Mouse (Mus musculus) heart, embryonic 11.5 days (tissue): ENCODE data around the gene Cdk18. TPM values are rescaled to one million over a fixed set of nuclear protein-coding genes. Genes with fewer than 3 reads are reported as not detected.
A peak's percentile ranks its signal among the peaks of the same experiment; 100 is the strongest.

Source experiments
- ATAC-seq: fragments of 200-750 bp; cut with Nextera tagmentation; replicated peaks from 2 replicates; pipeline ENCODE4 v1.8.0; 2017; ENCODE audit warnings: moderate library complexity; ENCODE audit not compliant: insufficient number of reproducible peaks, low FRiP score, low TSS enrichment
- H3K27ac ChIP-seq: fragments of 300-500 bp; sonication (generic); 2 replicates; pipeline ENCODE4 v1.5.1; 2014; ENCODE audit warnings: mild to moderate bottlenecking, low read depth, low read length
- H3K27me3 ChIP-seq: fragments of 300-500 bp; sonication (generic); 2 replicates; pipeline ENCODE4 v1.6.1; 2014; ENCODE audit warnings: mild to moderate bottlenecking, low read length, mixed read lengths; ENCODE audit not compliant: control insufficient read depth, insufficient read depth
- H3K36me3 ChIP-seq: fragments of 300-500 bp; sonication (generic); 2 replicates; pipeline ENCODE4 v1.6.1; 2014; ENCODE audit warnings: mild to moderate bottlenecking, low read length, moderate library complexity, mixed read lengths; ENCODE audit not compliant: control insufficient read depth, insufficient read depth
- H3K4me1 ChIP-seq: fragments of 300-500 bp; sonication (generic); 2 replicates; pipeline ENCODE4 v1.6.1; 2014; ENCODE audit warnings: low read length; ENCODE audit not compliant: control insufficient read depth, insufficient read depth
- H3K4me2 ChIP-seq: fragments of 300-500 bp; sonication (generic); 2 replicates; pipeline ENCODE4 v1.6.1; 2014; ENCODE audit warnings: mild to moderate bottlenecking, moderate library complexity
- H3K4me3 ChIP-seq: fragments of 300-500 bp; sonication (generic); 2 replicates; pipeline ENCODE4 v1.5.1; 2014; ENCODE audit warnings: low read depth, low read length
- H3K9ac ChIP-seq: fragments of 300-500 bp; sonication (generic); 2 replicates; pipeline ENCODE4 v1.6.1; 2014; ENCODE audit warnings: mild to moderate bottlenecking, low read depth, low read length, moderate library complexity
- H3K9me3 ChIP-seq: fragments of 300-500 bp; sonication (generic); replicated peaks from 2 replicates; pipeline ENCODE4 v1.6.1; 2016; ENCODE audit warnings: low read length; ENCODE audit not compliant: control insufficient read depth
- WGBS: fragments of 180-500 bp; shearing (Covaris S2); extraction: QIAGEN DNeasy Blood & Tissue Kit; methylation state at CpG from one replicate; pipeline ENCODE4 v1.1.7; 2014; ENCODE audit not compliant: insufficient replicate concordance; 5-methylcytosine and 5-hydroxymethylcytosine counted together
- polyA plus RNA-seq: library from polyadenylated mRNA; unstranded; fragments of >200 nt; fragmentation: Nextera tagmentation; extraction: Ambion mirVana; gene quantifications from 2 replicates; pipeline ENCODE4 v1.2.1, GENCODE M21; 2014

Gene Cdk18
- 4.2 and 4.4 TPM in 2 replicates for polyA plus RNA-seq

DNA sequence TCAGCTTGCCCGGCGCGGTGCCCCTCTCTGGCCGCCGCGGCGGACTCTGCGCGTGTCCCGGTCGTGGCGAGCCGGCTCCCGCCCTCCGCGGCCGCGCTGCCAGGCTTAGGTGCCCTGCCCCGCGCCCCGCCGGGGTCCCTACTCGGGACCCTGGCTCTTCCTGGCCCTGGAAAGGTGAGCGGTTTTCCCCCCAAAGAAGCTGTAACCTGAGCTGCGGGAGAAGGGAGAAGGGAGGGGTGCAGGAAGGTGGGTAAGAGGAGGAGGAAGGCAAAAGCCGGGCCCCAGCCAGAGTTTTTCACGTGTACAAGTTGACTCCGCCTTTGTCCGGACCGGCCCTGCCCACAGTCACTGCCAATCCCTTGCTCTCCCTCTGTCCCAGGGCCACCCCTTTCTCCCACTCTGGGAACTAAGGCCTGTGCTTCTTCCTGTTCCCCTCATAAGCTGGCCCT, at the start of gene Cdk18:
Gene Cdk18 (minus strand): TSS at position 269 of the 449 bp plus-strand sequence.
- peak; percentile 56; the same call in 1 of the 2 replicates for ATAC-seq
- peak within 1 kb of the TSS; percentile 71 for H3K4me3 ChIP-seq
- no peaks in the 10 kb centered on the region for H3K27me3 ChIP-seq
- H3K9ac ChIP-seq, result peak within 1 kb of the TSS; percentile 79
- H3K9me3 ChIP-seq, result no peaks in the 10 kb centered on the region
- peaks cover 19% of the 10 kb centered on the region for H3K4me1 ChIP-seq
- WGBS, result 1% methylated on average over 30 of the region's 30 CpGs
- peak within 1 kb of the TSS; percentile 98 for H3K4me2 ChIP-seq
- H3K36me3 ChIP-seq, result no peaks in the 10 kb centered on the region
- H3K27ac ChIP-seq, result no peak within 1 kb of the TSS

DNA sequence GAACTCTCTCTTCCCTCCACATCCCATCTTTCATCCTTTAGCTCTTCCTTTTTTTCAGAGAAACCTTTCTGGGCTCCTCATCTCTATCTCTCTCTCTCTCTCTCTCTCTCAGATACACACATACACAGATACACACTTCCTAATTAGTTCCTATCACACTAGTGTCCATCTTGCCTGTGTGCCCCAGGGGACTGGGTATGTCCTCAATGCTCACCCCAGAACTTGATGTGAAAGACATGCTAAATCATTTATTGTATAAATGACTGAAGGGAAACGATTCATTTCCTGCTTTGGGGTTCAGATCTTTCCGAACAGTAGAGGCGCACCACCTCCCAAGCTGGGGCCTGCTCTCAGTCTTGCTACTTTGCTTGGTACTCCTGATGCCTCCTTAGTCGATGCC, 49.7 kb upstream of the Cdk18 start:
- H3K27me3 ChIP-seq, result peaks cover 72% of the 10 kb centered on the region
- H3K4me1 ChIP-seq, result peaks cover 16% of the 10 kb centered on the region
- no peaks in the 10 kb centered on the region for H3K9me3 ChIP-seq
- H3K4me2 ChIP-seq, result no peak overlapping the region
- H3K4me3 ChIP-seq, result no peak overlapping the region
- WGBS, result 36% methylated on average over 4 of the region's 4 CpGs
- ATAC-seq, result no peak
- no peak overlapping the region for H3K27ac ChIP-seq
- H3K36me3 ChIP-seq, result no peaks in the 10 kb centered on the region
- H3K9ac ChIP-seq, result no peak overlapping the region

DNA sequence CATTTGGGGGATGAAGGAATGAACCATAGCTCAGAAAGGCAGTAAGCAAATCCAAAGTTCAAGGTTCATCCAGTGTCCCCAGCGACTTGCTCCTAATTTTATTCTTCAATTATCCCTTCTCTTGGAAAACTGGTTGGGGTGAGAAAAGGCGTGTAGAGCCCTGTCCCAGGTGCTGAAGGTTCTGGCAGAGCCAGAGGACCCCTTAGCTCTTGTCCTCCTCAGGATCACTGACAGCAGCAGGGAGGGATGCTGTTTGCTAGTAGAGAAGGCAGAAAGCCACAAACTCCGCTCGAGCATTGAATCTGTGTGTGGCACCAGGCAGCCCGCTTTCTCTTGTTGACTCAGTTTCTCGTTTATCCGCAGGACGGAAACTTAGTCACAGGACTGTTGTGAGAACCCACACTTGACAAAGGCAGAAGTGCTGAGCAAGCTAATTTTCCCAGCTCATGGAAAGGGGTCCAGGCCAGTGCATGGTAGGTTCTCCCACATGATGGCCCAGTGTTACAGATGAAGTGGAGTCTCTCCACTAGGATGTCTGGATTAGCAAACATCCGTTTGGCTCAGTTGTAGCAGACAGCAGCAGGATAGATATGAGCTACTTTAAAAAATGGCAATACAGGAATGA, 49.1 kb upstream of the Cdk18 start:
- H3K4me1 ChIP-seq, result peaks cover 16% of the 10 kb centered on the region
- no peak overlapping the region for H3K9ac ChIP-seq
- ATAC-seq, result no peak
- no peak overlapping the region for H3K27ac ChIP-seq
- peaks cover 68% of the 10 kb centered on the region for H3K27me3 ChIP-seq
- no peak overlapping the region for H3K4me3 ChIP-seq
- H3K4me2 ChIP-seq, result no peak overlapping the region
- H3K36me3 ChIP-seq, result no peaks in the 10 kb centered on the region
- H3K9me3 ChIP-seq, result no peaks in the 10 kb centered on the region
- WGBS, result 30% methylated on average over 9 of the region's 9 CpGs

DNA sequence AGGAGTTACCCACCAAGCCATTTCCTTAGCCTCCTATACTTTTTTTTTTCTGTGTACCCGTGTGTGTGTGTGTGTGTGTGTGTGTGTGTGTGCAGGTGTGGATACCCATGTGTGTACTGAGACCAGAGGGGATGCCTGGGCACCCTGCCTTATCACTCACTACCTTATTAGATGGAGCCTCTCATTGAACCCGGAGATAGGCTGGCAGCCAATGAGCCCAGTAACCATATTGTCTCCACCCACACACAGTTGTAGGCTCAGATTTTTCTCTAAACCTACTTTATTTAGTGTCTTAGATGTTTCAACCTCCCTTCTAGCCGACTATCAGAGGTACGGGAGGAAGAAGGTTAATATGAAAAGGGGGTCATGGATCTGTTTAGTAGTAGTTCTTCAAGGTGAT, 46.8 kb upstream of the Cdk18 start:
- no peak overlapping the region for H3K9ac ChIP-seq
- H3K4me2 ChIP-seq, result no peak overlapping the region
- no peak for ATAC-seq
- H3K27me3 ChIP-seq, result peaks cover 47% of the 10 kb centered on the region
- no peaks in the 10 kb centered on the region for H3K36me3 ChIP-seq
- peaks cover 6% of the 10 kb centered on the region for H3K4me1 ChIP-seq
- no peaks in the 10 kb centered on the region for H3K9me3 ChIP-seq
- no peak overlapping the region for H3K27ac ChIP-seq
- 73% methylated on average over 4 of the region's 4 CpGs for WGBS
- H3K4me3 ChIP-seq, result no peak overlapping the region

DNA sequence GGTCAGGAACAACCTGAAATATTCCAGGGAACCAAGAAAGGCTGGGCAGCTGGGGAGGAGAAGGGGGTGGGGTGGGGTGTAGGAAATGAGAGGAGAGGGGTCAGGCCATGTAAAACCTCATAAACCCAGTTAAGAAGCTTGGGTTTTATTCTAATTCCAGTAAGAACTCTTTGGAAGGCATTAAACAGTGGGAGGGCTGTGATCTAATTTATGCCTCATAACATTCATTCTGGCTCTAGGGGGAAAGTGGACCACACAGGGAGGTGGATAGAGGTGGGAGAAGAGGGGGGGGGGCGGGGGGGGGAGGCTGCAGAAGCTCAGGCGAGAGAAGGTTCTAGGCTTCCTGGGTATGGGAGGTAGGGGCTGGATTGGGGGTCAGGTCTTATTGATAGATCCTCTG, 32.1 kb upstream of the Cdk18 start:
- Histone ChIP-seq H3K9me3 (no peaks in the 10 kb centered on the region), H3K4me3 (no peak overlapping the region), H3K27me3 (no peaks in the 10 kb centered on the region), H3K9ac (no peak overlapping the region), H3K36me3 (no peaks in the 10 kb centered on the region), H3K27ac (no peak overlapping the region), H3K4me2 (no peak overlapping the region), H3K4me1 (0 out of 2 replicates have a peak, but pooled peaks cover 6% of the 10 kb centered on the region)
- no peak for ATAC-seq
- 42% methylated on average over 1 of the region's 2 CpGs for WGBS

DNA sequence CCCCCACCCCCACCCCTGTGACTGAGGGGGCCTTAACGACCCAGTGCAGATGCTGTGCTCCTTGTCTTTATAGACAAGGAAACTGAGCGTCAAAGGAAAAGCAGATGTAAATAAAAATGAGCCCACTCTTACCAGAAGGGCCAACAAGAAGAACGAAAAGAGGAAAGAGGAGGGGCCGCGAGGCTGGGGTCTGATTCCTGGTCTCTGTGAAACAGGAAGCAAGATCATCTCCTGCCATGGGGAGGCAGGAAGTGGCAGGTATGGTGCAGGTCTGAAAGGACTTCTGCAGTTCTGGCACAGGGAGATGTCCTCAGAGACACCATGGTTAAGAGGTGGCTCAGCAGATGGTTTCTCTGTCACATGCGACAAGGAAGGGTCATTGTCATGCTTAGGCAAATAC, 31.2 kb upstream of the Cdk18 start:
- Histone ChIP-seq H3K4me2 (no peak overlapping the region), H3K36me3 (no peaks in the 10 kb centered on the region), H3K27me3 (no peaks in the 10 kb centered on the region), H3K9me3 (no peaks in the 10 kb centered on the region), H3K9ac (no peak overlapping the region), H3K27ac (no peak overlapping the region), H3K4me3 (no peak overlapping the region), H3K4me1 (0 out of 2 replicates have a peak, but pooled peaks cover 6% of the 10 kb centered on the region)
- no peak for ATAC-seq
- WGBS, result 50% methylated on average over 6 of the region's 6 CpGs

DNA sequence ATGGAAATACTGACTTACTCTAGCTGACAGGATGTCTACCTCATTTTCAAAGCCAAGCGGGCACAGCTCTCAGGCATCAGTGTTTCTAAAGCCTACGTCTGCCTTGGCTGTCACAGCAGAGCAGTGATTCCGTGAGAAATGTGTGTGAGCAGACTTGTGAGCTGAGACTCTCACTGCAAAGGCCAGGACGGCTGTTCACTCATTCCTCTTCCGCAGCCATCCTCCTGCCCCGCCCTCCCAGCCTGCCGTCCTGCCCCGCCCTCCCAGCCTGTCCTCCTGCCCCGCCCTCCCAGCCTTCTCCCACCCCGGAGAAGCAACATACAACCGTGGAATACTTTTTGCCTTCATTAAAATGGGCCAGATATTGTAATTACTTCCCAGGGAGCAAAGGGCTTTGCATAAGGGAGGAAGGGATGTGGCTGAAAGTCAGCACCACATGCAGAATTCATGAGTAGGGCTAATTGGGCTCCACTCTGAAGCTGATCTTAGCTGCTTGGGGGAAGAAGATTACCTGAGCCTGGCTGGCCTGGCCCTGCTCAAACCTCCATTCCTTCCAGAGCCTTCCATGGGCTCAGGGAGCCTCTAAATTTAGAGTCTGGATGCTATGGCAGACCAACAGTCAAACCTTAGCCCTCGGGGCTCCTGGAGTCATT, 28.8 kb upstream of the Cdk18 start:
- H3K9me3 ChIP-seq, result no peaks in the 10 kb centered on the region
- 0 out of 2 replicates have a peak overlapping the region, but pooled peaks have one; percentile 49 for H3K9ac ChIP-seq
- peak overlapping the region; percentile 59 for H3K4me2 ChIP-seq
- WGBS, result 9% methylated on average over 12 of the region's 12 CpGs
- H3K27ac ChIP-seq, result no peak overlapping the region
- H3K4me1 ChIP-seq, result 0 out of 2 replicates have a peak, but pooled peaks cover 10% of the 10 kb centered on the region
- H3K36me3 ChIP-seq, result no peaks in the 10 kb centered on the region
- peak overlapping the region; percentile 29; the same call in 1 of the 2 replicates for H3K4me3 ChIP-seq
- H3K27me3 ChIP-seq, result 0 out of 2 replicates have a peak, but pooled peaks cover 2% of the 10 kb centered on the region
- ATAC-seq, result 0 out of 2 replicates have a peak, but pooled peaks have one; percentile 35

DNA sequence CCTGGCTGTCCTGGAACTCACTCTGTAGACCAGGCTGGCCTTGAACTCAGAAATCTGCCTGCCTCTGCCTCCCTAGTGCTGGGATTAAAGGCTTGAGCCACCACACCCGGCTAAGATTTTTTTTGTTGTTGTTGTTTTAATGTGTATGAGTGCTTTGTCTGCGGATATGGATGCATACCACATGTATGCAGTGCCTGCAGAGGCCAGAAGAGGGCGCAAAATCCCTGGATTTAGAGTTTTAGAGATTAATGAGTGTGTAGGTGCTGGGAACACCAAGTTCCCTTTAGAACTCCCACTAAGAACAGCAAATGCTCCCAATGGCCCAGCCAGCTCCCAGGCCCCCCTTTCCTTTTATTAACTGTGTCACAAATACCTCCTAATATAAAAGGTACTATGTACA, 26.4 kb upstream of the Cdk18 start:
- Histone ChIP-seq H3K9me3 (no peaks in the 10 kb centered on the region), H3K4me1 (0 out of 2 replicates have a peak, but pooled peaks cover 10% of the 10 kb centered on the region), H3K36me3 (no peaks in the 10 kb centered on the region), H3K27ac (no peak overlapping the region), H3K4me2 (no peak overlapping the region), H3K9ac (no peak overlapping the region), H3K27me3 (0 out of 2 replicates have a peak, but pooled peaks cover 2% of the 10 kb centered on the region), H3K4me3 (no peak overlapping the region)
- no peak for ATAC-seq
- WGBS, result 53% methylated on average over 3 of the region's 3 CpGs
